ENCODE assay signal across 11 mouse cellular contexts in genomic region chr14:25196820-25197219, GRCm38 (mm10).
DNase-seq lines count a peak whose midpoint lies in the region; ATAC-seq and TF ChIP-seq lines count a peak whose summit lies in the region.
"Had no signal": no experiment of that assay in that cellular context is flagged by ENCODE, and none has a peak within 500 bp of the region (broad histone marks: within the 10 kb centered on the region; RNA-seq: fewer than 3 reads in every experiment).

No protein-coding gene starts in this region.

- H3K9ac ChIP-seq in hindbrain, postnatal 0 days (replicated peaks; ENCODE audit: low read length): no peak overlapping the region
- no peak overlapping the region for H3K9ac ChIP-seq in hindbrain, embryonic 16.5 days (ENCODE audit: low read depth, low read length)
- 0 out of 2 replicates have a peak overlapping the region, but pooled peaks have one; percentile 25 for H3K9ac ChIP-seq in intestine, embryonic 14.5 days (ENCODE audit: low read length)
- H3K9ac ChIP-seq in stomach, embryonic 14.5 days (replicated peaks; ENCODE audit: low read depth, low read length): no peak overlapping the region

- WGBS in hindbrain, postnatal 0 days: 68% methylated on average over 5 of the region's 5 CpGs
- 49% methylated on average over 5 of the region's 5 CpGs for WGBS in hindbrain, embryonic 16.5 days
- WGBS in embryonic facial prominence, embryonic 10.5 days: 26% methylated on average over 5 of the region's 5 CpGs
- 12% methylated on average over 5 of the region's 5 CpGs for WGBS in intestine, embryonic 14.5 days
- WGBS in stomach, embryonic 14.5 days: 15% methylated on average over 5 of the region's 5 CpGs

- DNase-seq in hindbrain, postnatal 0 days (ENCODE audit: low spot score): no peak
- peak; percentile 61 for DNase-seq in embryonic facial prominence, embryonic 10.5 days (ENCODE audit: low spot score)
- DNase-seq in intestine, embryonic 14.5 days (ENCODE audit: low spot score): peak; percentile 63
- DNase-seq in retina, postnatal 1 day: no peak
- DNase-seq in liver: no peak
- DNase-seq: cerebellum, postnatal 25 days; kidney, postnatal 14 days had no signal

- H3K9me3 ChIP-seq in hindbrain, postnatal 0 days (ENCODE audit: low read length): no peaks in the 10 kb centered on the region
- no peaks in the 10 kb centered on the region for H3K9me3 ChIP-seq in hindbrain, embryonic 16.5 days (ENCODE audit: control insufficient read depth, low read length)
- H3K9me3 ChIP-seq in embryonic facial prominence, embryonic 10.5 days: no peaks in the 10 kb centered on the region
- no peaks in the 10 kb centered on the region for H3K9me3 ChIP-seq in intestine, embryonic 14.5 days (ENCODE audit: control insufficient read depth, low read length)
- no peaks in the 10 kb centered on the region for H3K9me3 ChIP-seq in stomach, embryonic 14.5 days (ENCODE audit: control insufficient read depth, low read depth, low read length)

- no peaks in the 10 kb centered on the region for H3K36me3 ChIP-seq in hindbrain, postnatal 0 days (ENCODE audit: insufficient read depth, low read length)
- H3K36me3 ChIP-seq in hindbrain, embryonic 16.5 days (ENCODE audit: control insufficient read depth, insufficient read depth, low read length): no peaks in the 10 kb centered on the region
- H3K36me3 ChIP-seq in embryonic facial prominence, embryonic 10.5 days (replicated peaks): no peaks in the 10 kb centered on the region
- H3K36me3 ChIP-seq in intestine, embryonic 14.5 days (ENCODE audit: control insufficient read depth, insufficient read depth, low read length): no peaks in the 10 kb centered on the region
- H3K36me3 ChIP-seq in stomach, embryonic 14.5 days (ENCODE audit: control insufficient read depth, insufficient read depth, low read length): no peaks in the 10 kb centered on the region

- no peak overlapping the region for H3K4me2 ChIP-seq in hindbrain, postnatal 0 days (ENCODE audit: low read depth, low read length)
- H3K4me2 ChIP-seq in hindbrain, embryonic 16.5 days (ENCODE audit: low read length): no peak overlapping the region
- H3K4me2 ChIP-seq in intestine, embryonic 14.5 days (ENCODE audit: low read length): no peak overlapping the region
- H3K4me2 ChIP-seq in stomach, embryonic 14.5 days (replicated peaks; ENCODE audit: low read depth, low read length): no peak overlapping the region

- TF ChIP-seq CTCF in hindbrain, postnatal 0 days (IDR thresholded peaks at IDR 0.05; ENCODE audit: low read depth): no peak

- H3K4me1 ChIP-seq in hindbrain, postnatal 0 days (ENCODE audit: insufficient read depth, low read length): peaks cover 6% of the 10 kb centered on the region; the same call in 1 of the 2 replicates
- no peaks in the 10 kb centered on the region for H3K4me1 ChIP-seq in hindbrain, embryonic 16.5 days (ENCODE audit: control insufficient read depth, insufficient read depth, low read depth, low read length)
- peaks cover 52% of the 10 kb centered on the region for H3K4me1 ChIP-seq in embryonic facial prominence, embryonic 10.5 days
- H3K4me1 ChIP-seq in intestine, embryonic 14.5 days (replicated peaks; ENCODE audit: control insufficient read depth, insufficient read depth, low read length): peaks cover 50% of the 10 kb centered on the region
- H3K4me1 ChIP-seq in stomach, embryonic 14.5 days (ENCODE audit: control insufficient read depth, insufficient read depth, low read length): peaks cover 34% of the 10 kb centered on the region

- H3K27ac ChIP-seq in hindbrain, postnatal 0 days: no peak overlapping the region
- no peak overlapping the region for H3K27ac ChIP-seq in hindbrain, embryonic 16.5 days (ENCODE audit: low read depth, low read length)
- peak overlapping the region; percentile 62 for H3K27ac ChIP-seq in embryonic facial prominence, embryonic 10.5 days (replicated peaks)
- peak overlapping the region; percentile 77 for H3K27ac ChIP-seq in intestine, embryonic 14.5 days (ENCODE audit: low read depth)
- H3K27ac ChIP-seq in stomach, embryonic 14.5 days (ENCODE audit: low read length): peak overlapping the region; percentile 76
- H3K27ac ChIP-seq: macrophage had no signal

- ATAC-seq in hindbrain, postnatal 0 days: 0 out of 2 replicates have a peak, but pooled peaks have one; percentile 13
- no peak for ATAC-seq in hindbrain, embryonic 16.5 days
- peak; percentile 24 for ATAC-seq in intestine, embryonic 14.5 days (replicated peaks; ENCODE audit: low FRiP score, low TSS enrichment, low read depth)
- ATAC-seq in stomach, embryonic 14.5 days (ENCODE audit: insufficient number of reproducible peaks, insufficient read depth, low FRiP score, low read depth): 0 out of 2 replicates have a peak, but pooled peaks have one; percentile 19
- ATAC-seq: forebrain, embryonic 16.5 days had no signal

- no peak overlapping the region for H3K4me3 ChIP-seq in hindbrain, postnatal 0 days (ENCODE audit: low read length)
- no peak overlapping the region for H3K4me3 ChIP-seq in hindbrain, embryonic 16.5 days (ENCODE audit: low read length)
- H3K4me3 ChIP-seq in embryonic facial prominence, embryonic 10.5 days: no peak overlapping the region
- H3K4me3 ChIP-seq in intestine, embryonic 14.5 days (ENCODE audit: low read depth, low read length): no peak overlapping the region
- H3K4me3 ChIP-seq in stomach, embryonic 14.5 days (ENCODE audit: low read depth, low read length): no peak overlapping the region

- H3K27me3 ChIP-seq in hindbrain, postnatal 0 days (ENCODE audit: insufficient read depth, low read length): no peaks in the 10 kb centered on the region
- no peaks in the 10 kb centered on the region for H3K27me3 ChIP-seq in hindbrain, embryonic 16.5 days (replicated peaks; ENCODE audit: control insufficient read depth, insufficient read depth, low read length)
- H3K27me3 ChIP-seq in embryonic facial prominence, embryonic 10.5 days (replicated peaks; ENCODE audit: low read depth, poor library complexity, severe bottlenecking): peaks cover 4% of the 10 kb centered on the region; the same call in 1 of the 2 replicates
- no peaks in the 10 kb centered on the region for H3K27me3 ChIP-seq in intestine, embryonic 14.5 days (replicated peaks; ENCODE audit: control insufficient read depth, insufficient read depth, low read length)
- H3K27me3 ChIP-seq in stomach, embryonic 14.5 days (ENCODE audit: control insufficient read depth, insufficient read depth, low read length): no peaks in the 10 kb centered on the region

Comparison
In these comparisons a context has a peak if more than half of its experiments do, and no peak if none do; other contexts are left out.
1. DNase-seq: peak in embryonic facial prominence, embryonic 10.5 days (single experiment) and intestine, embryonic 14.5 days (single experiment); none in hindbrain, postnatal 0 days (single experiment), retina, postnatal 1 day (single experiment) and liver (single experiment).
2. H3K27ac ChIP-seq: peak in embryonic facial prominence, embryonic 10.5 days (single experiment), intestine, embryonic 14.5 days (single experiment) and stomach, embryonic 14.5 days (single experiment); none in hindbrain, postnatal 0 days (single experiment) and hindbrain, embryonic 16.5 days (single experiment).